Comparison of ENCODE assay signal across 19 mouse cellular contexts in the genomic region with DNA sequence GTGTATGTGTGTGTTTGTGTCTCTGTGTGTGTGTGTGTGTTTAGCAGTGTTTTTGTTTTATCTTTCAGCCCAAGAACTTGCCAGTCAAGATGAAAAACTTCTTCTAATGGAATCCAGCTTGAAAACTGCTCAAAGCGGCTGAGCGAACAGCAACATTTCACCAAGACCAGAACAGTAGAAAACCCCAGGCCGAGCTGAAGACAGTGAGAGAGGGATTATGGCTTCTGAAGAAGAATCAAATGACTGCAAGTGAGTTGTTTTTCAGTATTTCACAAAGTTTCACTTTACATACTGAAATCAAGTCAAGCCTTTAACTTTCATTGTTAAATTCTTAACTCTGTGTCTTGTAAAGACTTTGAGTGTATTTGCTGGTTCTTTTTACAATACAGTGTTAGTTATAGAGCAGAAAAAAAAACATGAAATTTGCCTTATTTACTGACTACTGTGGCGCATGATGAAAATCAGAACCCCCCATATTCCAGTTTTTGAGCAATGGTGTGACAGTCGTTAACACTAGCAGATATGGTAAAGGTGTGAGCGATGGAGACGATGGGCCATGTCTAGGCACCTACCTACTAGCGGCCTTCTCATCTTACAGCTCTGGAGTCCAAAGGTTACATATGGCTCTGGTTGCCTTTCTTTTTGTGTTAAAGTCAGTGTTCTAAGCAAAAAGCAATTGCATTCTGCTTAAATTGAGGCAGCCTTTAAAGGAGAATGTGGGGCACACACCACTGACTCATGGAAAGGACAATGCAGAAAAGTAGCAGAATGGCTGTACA.
DNase-seq lines count a peak whose midpoint lies in the region; ATAC-seq and TF ChIP-seq lines count a peak whose summit lies in the region.
"Had no signal": no experiment of that assay in that cellular context is flagged by ENCODE, and none has a peak within 500 bp of the region (broad histone marks: within the 10 kb centered on the region; RNA-seq: fewer than 3 reads in every experiment).

No protein-coding gene starts in this region.

- DNase-seq in hindbrain, embryonic 11.5 days (ENCODE audit: low spot score) = peak; percentile 15
- no peak for DNase-seq in kidney, adult 2 months
- no peak for DNase-seq in frontal cortex, postnatal 36 days (ENCODE audit: low spot score in 2 of 2)
- DNase-seq: adrenal gland, postnatal 14 days; cerebellum, adult 9-11 months; gastrocnemius, postnatal 36 days; heart, postnatal 4 days; kidney, adult 11 months; layer of hippocampus, postnatal 36 days; thymus, adult 2 months had no signal

- H3K27ac ChIP-seq in hindbrain, embryonic 11.5 days (ENCODE audit: low read depth, low read length) = no peak overlapping the region; the same call in 1 of the 2 replicates
- no peak overlapping the region for H3K27ac ChIP-seq in hindbrain, embryonic 16.5 days (ENCODE audit: low read depth, low read length)
- peak overlapping the region; percentile 89 for H3K27ac ChIP-seq in brown adipose tissue, adult 24 weeks (replicated peaks; ENCODE audit: low read depth, low read length)
- H3K27ac ChIP-seq in embryonic facial prominence, embryonic 13.5 days = peak overlapping the region; percentile 84
- H3K27ac ChIP-seq in limb, embryonic 12.5 days = peak overlapping the region; percentile 88
- no peak overlapping the region for H3K27ac ChIP-seq in kidney, adult 2 months (ENCODE audit: insufficient read depth, low read depth, low read length)
- H3K27ac ChIP-seq: heart, embryonic 13.5 days; liver, embryonic 12.5 days had no signal

- no peak for ATAC-seq in hindbrain, embryonic 11.5 days (ENCODE audit: low FRiP score)
- no peak for ATAC-seq in hindbrain, embryonic 16.5 days
- no peak for ATAC-seq in embryonic facial prominence, embryonic 13.5 days (ENCODE audit: insufficient number of reproducible peaks, insufficient read depth, low FRiP score, low TSS enrichment, low read depth)
- peak; percentile 60; the same call in 1 of the 2 replicates for ATAC-seq in limb, embryonic 12.5 days (ENCODE audit: insufficient number of reproducible peaks, insufficient read depth, low FRiP score, low TSS enrichment, low read depth)
- no peak for ATAC-seq in granulocyte monocyte progenitor cell, adult 5-6 weeks (replicated peaks; ENCODE audit: poor library complexity, severe bottlenecking)
- ATAC-seq: liver, embryonic 12.5 days had no signal

- H3K9me3 ChIP-seq in hindbrain, embryonic 11.5 days (ENCODE audit: control insufficient read depth, low read length) = no peaks in the 10 kb centered on the region
- no peaks in the 10 kb centered on the region for H3K9me3 ChIP-seq in hindbrain, embryonic 16.5 days (ENCODE audit: control insufficient read depth, low read length)
- H3K9me3 ChIP-seq in embryonic facial prominence, embryonic 13.5 days = no peaks in the 10 kb centered on the region
- H3K9me3 ChIP-seq in limb, embryonic 12.5 days = no peaks in the 10 kb centered on the region
- H3K9me3 ChIP-seq: G1E; heart, embryonic 13.5 days; liver, embryonic 12.5 days; megakaryocyte, embryonic 14.5 days had no signal

- H3K4me3 ChIP-seq in hindbrain, embryonic 11.5 days (ENCODE audit: low read depth, low read length) = no peak overlapping the region
- no peak overlapping the region for H3K4me3 ChIP-seq in hindbrain, embryonic 16.5 days (ENCODE audit: low read length)
- peak overlapping the region; percentile 48 for H3K4me3 ChIP-seq in brown adipose tissue, adult 24 weeks (ENCODE audit: insufficient read depth, low read depth, low read length)
- H3K4me3 ChIP-seq in embryonic facial prominence, embryonic 13.5 days = peak overlapping the region; percentile 30
- no peak overlapping the region for H3K4me3 ChIP-seq in limb, embryonic 12.5 days (replicated peaks)
- no peak overlapping the region for H3K4me3 ChIP-seq in kidney, adult 2 months (ENCODE audit: insufficient read depth, low read depth, low read length)
- H3K4me3 ChIP-seq: heart, embryonic 13.5 days; liver, embryonic 12.5 days; megakaryocyte, embryonic 14.5 days had no signal

- H3K27me3 ChIP-seq in hindbrain, embryonic 11.5 days (ENCODE audit: control insufficient read depth, insufficient read depth, low read length) = no peaks in the 10 kb centered on the region
- no peaks in the 10 kb centered on the region for H3K27me3 ChIP-seq in hindbrain, embryonic 16.5 days (replicated peaks; ENCODE audit: control insufficient read depth, insufficient read depth, low read length)
- no peaks in the 10 kb centered on the region for H3K27me3 ChIP-seq in embryonic facial prominence, embryonic 13.5 days
- no peaks in the 10 kb centered on the region for H3K27me3 ChIP-seq in limb, embryonic 12.5 days
- no peaks in the 10 kb centered on the region for H3K27me3 ChIP-seq in kidney, adult 2 months (replicated peaks; ENCODE audit: control insufficient read depth, insufficient read depth, low read length)
- H3K27me3 ChIP-seq: heart, embryonic 13.5 days; liver, embryonic 12.5 days; megakaryocyte, embryonic 14.5 days had no signal

- no peak overlapping the region for H3K9ac ChIP-seq in hindbrain, embryonic 11.5 days (ENCODE audit: low read depth, low read length)
- no peak overlapping the region for H3K9ac ChIP-seq in hindbrain, embryonic 16.5 days (ENCODE audit: low read depth, low read length)
- H3K9ac ChIP-seq in embryonic facial prominence, embryonic 13.5 days = peak overlapping the region; percentile 54
- H3K9ac ChIP-seq in limb, embryonic 12.5 days (replicated peaks) = no peak overlapping the region
- H3K9ac ChIP-seq: heart, embryonic 13.5 days; liver, embryonic 12.5 days had no signal

- no peaks in the 10 kb centered on the region for H3K4me1 ChIP-seq in hindbrain, embryonic 11.5 days (replicated peaks; ENCODE audit: control insufficient read depth, insufficient read depth, low read length)
- H3K4me1 ChIP-seq in hindbrain, embryonic 16.5 days (ENCODE audit: control insufficient read depth, insufficient read depth, low read depth, low read length) = no peaks in the 10 kb centered on the region
- H3K4me1 ChIP-seq in brown adipose tissue, adult 24 weeks (ENCODE audit: control insufficient read depth, insufficient read depth, insufficient read length, low read length) = no peaks in the 10 kb centered on the region
- no peaks in the 10 kb centered on the region for H3K4me1 ChIP-seq in embryonic facial prominence, embryonic 13.5 days
- H3K4me1 ChIP-seq in limb, embryonic 12.5 days (replicated peaks) = peaks cover 4% of the 10 kb centered on the region; the same call in 1 of the 2 replicates
- no peaks in the 10 kb centered on the region for H3K4me1 ChIP-seq in kidney, adult 2 months (ENCODE audit: control insufficient read depth, insufficient read depth, low read length)
- H3K4me1 ChIP-seq: heart, embryonic 13.5 days; liver, embryonic 12.5 days; megakaryocyte, embryonic 14.5 days had no signal

- H3K4me2 ChIP-seq in hindbrain, embryonic 11.5 days (replicated peaks; ENCODE audit: low read depth, low read length) = no peak overlapping the region
- no peak overlapping the region for H3K4me2 ChIP-seq in hindbrain, embryonic 16.5 days (ENCODE audit: low read length)
- H3K4me2 ChIP-seq in embryonic facial prominence, embryonic 13.5 days = peak overlapping the region; percentile 41
- H3K4me2 ChIP-seq in limb, embryonic 12.5 days = 0 out of 2 replicates have a peak overlapping the region, but pooled peaks have one; percentile 15
- H3K4me2 ChIP-seq: heart, embryonic 13.5 days; liver, embryonic 12.5 days had no signal

- no peak for TF ChIP-seq POLR2A in kidney, adult 2 months (IDR thresholded peaks at IDR 0.05; ENCODE audit: low read depth, low read length)

- WGBS in hindbrain, embryonic 11.5 days = 72% methylated on average over 8 of the region's 8 CpGs
- 86% methylated on average over 8 of the region's 8 CpGs for whole genome bisulfite sequencing in hindbrain, embryonic 16.5 days
- WGBS in embryonic facial prominence, embryonic 13.5 days = 31% methylated on average over 8 of the region's 8 CpGs
- 15% methylated on average over 8 of the region's 8 CpGs for WGBS in limb, embryonic 12.5 days
- WGBS in kidney, adult 2 months = 84% methylated on average over 8 of the region's 8 CpGs

- no peak for TF ChIP-seq CTCF in kidney, adult 2 months (conservative IDR thresholded peaks at IDR 0.05; ENCODE audit: insufficient read depth, insufficient read length, low read depth, low read length)

- no peaks in the 10 kb centered on the region for H3K36me3 ChIP-seq in hindbrain, embryonic 11.5 days (ENCODE audit: control insufficient read depth, insufficient read depth, low read length)
- no peaks in the 10 kb centered on the region for H3K36me3 ChIP-seq in hindbrain, embryonic 16.5 days (ENCODE audit: control insufficient read depth, insufficient read depth, low read length)
- no peaks in the 10 kb centered on the region for H3K36me3 ChIP-seq in embryonic facial prominence, embryonic 13.5 days
- H3K36me3 ChIP-seq in limb, embryonic 12.5 days = no peaks in the 10 kb centered on the region
- H3K36me3 ChIP-seq in kidney, adult 2 months (ENCODE audit: control insufficient read depth, insufficient read depth, low read length) = no peaks in the 10 kb centered on the region
- H3K36me3 ChIP-seq: G1E; heart, embryonic 13.5 days; liver, embryonic 12.5 days had no signal

Comparison
In these comparisons a context has a peak if more than half of its experiments do, and no peak if none do; other contexts are left out.
1. H3K27ac ChIP-seq: peak in brown adipose tissue, adult 24 weeks (single experiment), embryonic facial prominence, embryonic 13.5 days (single experiment) and limb, embryonic 12.5 days (single experiment); none in hindbrain, embryonic 11.5 days (single experiment), hindbrain, embryonic 16.5 days (single experiment) and kidney, adult 2 months (single experiment).
2. H3K4me2 ChIP-seq: peak in embryonic facial prominence, embryonic 13.5 days (single experiment) and limb, embryonic 12.5 days (single experiment); none in hindbrain, embryonic 11.5 days (single experiment) and hindbrain, embryonic 16.5 days (single experiment).
3. H3K4me3 ChIP-seq: peak in brown adipose tissue, adult 24 weeks (single experiment) and embryonic facial prominence, embryonic 13.5 days (single experiment); none in hindbrain, embryonic 11.5 days (single experiment), hindbrain, embryonic 16.5 days (single experiment), limb, embryonic 12.5 days (single experiment) and kidney, adult 2 months (single experiment).